Mouse (Mus musculus) embryonic facial prominence, embryonic 13.5 days (tissue): ENCODE measurements at regions not wholly inside any gene's neighbourhood (a gene's known extent, or its start where the extent isn't known, plus 50 kb on each side); places are given as distances from the start of the nearest gene placed in this dataset.

Source experiments
- ATAC-seq: fragments of 200-750 bp; cut with Nextera tagmentation; 2 replicates; pipeline ENCODE4 v1.8.0; 2017; ENCODE audit warnings: low read depth; ENCODE audit not compliant: insufficient number of reproducible peaks, insufficient read depth, low FRiP score, low TSS enrichment
- H3K27ac ChIP-seq: fragments of 300-500 bp; sonication (generic); 2 replicates; pipeline ENCODE4 v1.5.1; 2015; ENCODE audit warnings: moderate library complexity, mild to moderate bottlenecking, inconsistent platforms
- H3K27me3 ChIP-seq: fragments of 300-500 bp; sonication (generic); 2 replicates; pipeline ENCODE4 v1.6.1; 2015; ENCODE audit warnings: mild to moderate bottlenecking, inconsistent platforms
- H3K36me3 ChIP-seq: fragments of 300-500 bp; sonication (generic); 2 replicates; pipeline ENCODE4 v1.6.1; 2015; ENCODE audit warnings: mild to moderate bottlenecking, inconsistent platforms
- H3K4me1 ChIP-seq: fragments of 300-500 bp; sonication (generic); 2 replicates; pipeline ENCODE4 v1.6.1; 2015; ENCODE audit warnings: inconsistent platforms
- H3K4me2 ChIP-seq: fragments of 300-500 bp; sonication (generic); 2 replicates; pipeline ENCODE4 v1.6.1; 2015; ENCODE audit warnings: moderate library complexity, mild to moderate bottlenecking, inconsistent platforms
- H3K4me3 ChIP-seq: fragments of 300-500 bp; sonication (generic); 2 replicates; pipeline ENCODE4 v1.5.1; 2015; ENCODE audit warnings: mild to moderate bottlenecking, inconsistent platforms
- H3K9ac ChIP-seq: fragments of 300-500 bp; sonication (generic); 2 replicates; pipeline ENCODE4 v1.6.1; 2015; ENCODE audit warnings: mild to moderate bottlenecking, inconsistent platforms
- H3K9me3 ChIP-seq: fragments of 300-500 bp; sonication (generic); 2 replicates; pipeline ENCODE4 v1.6.1; 2016; ENCODE audit warnings: inconsistent platforms
- WGBS: fragments of 180-500 bp; shearing (Covaris S2); methylation state at CpG from one replicate; pipeline ENCODE4 v1.1.7; 2015; ENCODE audit warnings: mixed read lengths; 5-methylcytosine and 5-hydroxymethylcytosine counted together

DNA sequence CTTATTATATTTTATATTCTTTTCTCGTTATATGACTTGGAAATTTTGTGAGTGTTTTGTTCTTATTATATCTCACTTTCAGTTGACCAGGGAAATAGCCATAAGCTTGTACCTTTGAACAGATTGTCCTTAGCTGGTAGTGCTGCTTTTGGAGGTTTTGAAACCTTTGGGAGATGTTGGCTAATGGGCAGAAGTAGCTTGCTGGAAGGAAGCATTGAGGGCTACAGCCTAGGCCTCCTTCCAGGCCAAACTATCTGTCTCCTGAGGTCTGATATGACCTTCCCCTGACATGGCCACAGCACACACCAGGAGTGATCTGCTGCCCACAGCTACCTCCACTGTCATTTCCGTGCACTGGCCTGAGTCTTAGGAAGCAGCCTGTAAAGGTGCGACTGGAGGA is 56.8 kb downstream of the Cdkn2c start:
- 85% methylated on average over 3 of the region's 3 CpGs for WGBS
- H3K27ac ChIP-seq = no peak overlapping the region
- no peaks in the 10 kb centered on the region for H3K9me3 ChIP-seq
- H3K4me2 ChIP-seq = no peak overlapping the region
- ATAC-seq = no peak
- H3K4me3 ChIP-seq = no peak overlapping the region
- no peaks in the 10 kb centered on the region for H3K4me1 ChIP-seq
- H3K27me3 ChIP-seq = no peaks in the 10 kb centered on the region
- H3K9ac ChIP-seq = no peak overlapping the region
- H3K36me3 ChIP-seq = no peaks in the 10 kb centered on the region

DNA sequence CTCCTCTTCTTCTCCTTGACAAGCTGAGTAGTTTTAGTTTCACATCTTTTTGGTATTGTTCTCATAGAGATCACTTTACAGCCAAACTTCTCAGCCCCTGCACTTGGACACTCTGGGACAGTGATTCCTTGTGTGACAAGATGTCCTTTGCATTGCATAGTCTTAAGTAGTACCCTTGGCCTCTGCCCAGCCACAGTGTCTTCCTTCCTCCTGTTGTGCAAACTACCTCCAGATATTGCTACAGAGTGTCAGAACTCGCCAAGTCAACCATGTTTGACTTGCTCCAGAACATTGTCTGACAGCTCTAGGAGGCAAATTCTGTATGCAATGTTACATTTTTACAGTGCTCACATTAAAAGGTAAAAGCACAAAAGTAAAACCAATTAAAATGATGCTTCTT is 57.2 kb downstream of the Cdkn2c start:
- WGBS = 74% methylated on average over 1 of the region's 1 CpGs
- Histone ChIP-seq H3K4me1 (no peaks in the 10 kb centered on the region), H3K27me3 (no peaks in the 10 kb centered on the region), H3K4me3 (no peak overlapping the region), H3K36me3 (no peaks in the 10 kb centered on the region), H3K9ac (no peak overlapping the region), H3K4me2 (no peak overlapping the region), H3K27ac (no peak overlapping the region), H3K9me3 (no peaks in the 10 kb centered on the region)
- no peak for ATAC-seq

DNA sequence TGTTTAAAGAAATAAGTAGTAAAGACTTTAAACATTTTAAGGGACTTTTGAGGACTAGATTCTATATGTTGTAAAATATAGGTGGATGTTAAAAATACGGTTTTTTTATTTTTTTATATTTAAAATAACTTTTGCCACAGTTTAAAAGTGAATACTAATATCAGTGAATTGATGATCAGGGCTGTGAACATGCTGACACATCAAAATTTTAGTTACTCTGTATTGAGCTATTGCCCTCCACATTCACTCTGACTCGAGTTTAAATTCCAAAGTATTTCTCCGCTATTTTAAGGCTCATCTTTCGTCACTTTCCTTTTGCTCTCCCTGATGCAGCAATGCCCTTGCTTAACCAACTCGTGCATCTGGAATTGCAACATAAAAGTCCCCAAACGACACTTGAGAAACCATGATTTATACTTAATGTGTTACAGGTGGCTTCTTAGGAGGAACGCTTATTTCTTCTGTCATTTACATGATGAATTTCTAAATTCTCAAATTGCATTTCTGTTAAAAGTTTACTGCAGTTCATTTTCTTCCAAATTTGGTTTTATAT is 58.7 kb upstream of the 4930522H14Rik start:
- Histone ChIP-seq H3K4me2 (no peak overlapping the region), H3K4me3 (no peak overlapping the region), H3K9ac (no peak overlapping the region), H3K27ac (no peak overlapping the region), H3K36me3 (no peaks in the 10 kb centered on the region), H3K27me3 (no peaks in the 10 kb centered on the region), H3K9me3 (no peaks in the 10 kb centered on the region), H3K4me1 (no peaks in the 10 kb centered on the region)
- WGBS = 23% methylated on average over 7 of the region's 7 CpGs
- ATAC-seq = no peak

DNA sequence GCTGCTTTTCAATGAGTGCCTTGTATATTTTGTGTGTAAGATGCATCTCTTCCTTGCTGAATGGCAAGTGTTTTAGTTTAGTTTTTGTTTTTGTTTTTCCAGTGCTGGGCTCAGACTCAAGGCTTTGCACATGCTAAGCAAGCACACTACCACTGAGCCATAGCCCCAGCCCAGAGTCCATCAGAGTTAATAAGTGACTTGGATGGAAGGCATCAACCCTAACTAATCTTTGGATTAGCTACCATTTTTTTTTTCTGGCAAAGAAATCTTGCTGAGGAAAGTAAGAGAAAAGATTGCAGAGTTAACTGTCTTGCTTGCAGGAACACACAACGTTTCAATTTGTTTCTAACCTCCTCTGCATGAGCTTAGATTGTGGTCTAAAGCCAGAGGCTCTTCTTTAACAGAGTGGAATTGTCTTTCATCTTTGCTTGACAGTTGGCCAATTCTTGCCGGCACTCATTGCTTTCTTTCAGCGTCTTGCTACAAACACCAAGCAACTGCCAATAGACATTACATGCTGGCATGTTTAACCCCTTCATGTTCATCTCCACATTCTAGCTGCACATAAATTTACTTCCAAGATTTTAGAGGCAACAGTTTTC is 52.2 kb upstream of the 4930522H14Rik start:
- no peaks in the 10 kb centered on the region for H3K36me3 ChIP-seq
- no peak overlapping the region for H3K4me2 ChIP-seq
- no peak overlapping the region for H3K4me3 ChIP-seq
- H3K4me1 ChIP-seq = peaks cover 11% of the 10 kb centered on the region
- WGBS = 11% methylated on average over 3 of the region's 3 CpGs
- H3K27me3 ChIP-seq = no peaks in the 10 kb centered on the region
- no peak for ATAC-seq
- no peak overlapping the region for H3K9ac ChIP-seq
- H3K9me3 ChIP-seq = no peaks in the 10 kb centered on the region
- H3K27ac ChIP-seq = peak overlapping the region; percentile 57

DNA sequence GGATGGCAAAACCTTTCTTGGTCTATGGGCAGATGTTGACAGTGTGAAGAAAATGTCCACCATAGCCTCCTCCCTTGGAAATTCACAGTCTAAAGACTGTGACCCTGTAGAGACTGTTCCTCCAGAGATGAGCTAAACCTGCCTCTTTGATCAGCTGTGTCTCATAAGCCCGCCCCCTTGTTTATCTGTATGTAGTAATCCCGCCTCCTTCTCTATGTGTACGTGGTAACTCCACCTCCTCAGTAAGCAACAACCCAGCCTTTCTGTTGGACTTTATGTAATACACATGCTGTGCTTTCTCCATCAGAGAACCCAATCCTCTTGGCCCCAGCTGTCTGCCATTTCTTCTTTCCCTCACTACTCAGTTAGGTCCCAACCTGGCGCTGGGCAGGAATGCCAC is 51.4 kb upstream of the 4930522H14Rik start:
- Histone ChIP-seq H3K36me3 (no peaks in the 10 kb centered on the region), H3K4me3 (no peak overlapping the region), H3K27ac (peak overlapping the region; percentile 57), H3K9me3 (no peaks in the 10 kb centered on the region), H3K9ac (no peak overlapping the region), H3K4me1 (peaks cover 11% of the 10 kb centered on the region), H3K4me2 (no peak overlapping the region), H3K27me3 (no peaks in the 10 kb centered on the region)
- 77% methylated on average over 4 of the region's 4 CpGs for WGBS
- ATAC-seq = no peak
